28 mouse cellular contexts compared by ENCODE assay signal in the genomic region with DNA sequence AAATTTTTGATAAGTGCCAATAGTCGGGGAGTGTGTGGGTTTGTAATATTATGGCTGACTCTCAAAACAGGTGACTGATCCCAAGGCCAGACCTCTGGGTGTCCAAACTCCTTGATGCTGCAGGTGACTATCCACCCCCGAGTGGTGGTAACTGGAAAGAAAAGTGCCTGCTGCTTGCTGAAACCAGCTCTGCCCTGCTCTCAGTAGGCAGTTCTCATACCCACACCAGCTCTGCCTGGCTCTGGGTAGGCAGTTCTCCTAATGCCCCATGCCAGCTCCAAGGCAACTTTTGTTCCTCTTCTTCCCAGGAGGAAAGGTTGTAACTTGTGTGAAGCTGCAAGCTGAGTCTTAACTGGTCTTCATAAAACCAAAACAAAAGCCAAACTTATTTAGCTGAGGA.
DNase-seq lines count a peak whose midpoint lies in the region; ATAC-seq and TF ChIP-seq lines count a peak whose summit lies in the region.
"Had no signal": no experiment of that assay in that cellular context is flagged by ENCODE, and none has a peak within 500 bp of the region (broad histone marks: within the 10 kb centered on the region; RNA-seq: fewer than 3 reads in every experiment).

No protein-coding gene starts in this region.

- 62% methylated on average over 2 of the region's 2 CpGs for WGBS in hindbrain, embryonic 16.5 days
- 68% methylated on average over 2 of the region's 2 CpGs for WGBS in hindbrain, embryonic 11.5 days
- 55% methylated on average over 2 of the region's 2 CpGs for WGBS in kidney, adult 2 months
- WGBS in kidney, embryonic 15.5 days, result 74% methylated on average over 2 of the region's 2 CpGs

- TF ChIP-seq POLR2A in kidney, adult 2 months (IDR thresholded peaks at IDR 0.05; ENCODE audit: low read depth, low read length), result no peak

- no peak overlapping the region for H3K4me3 ChIP-seq in hindbrain, embryonic 16.5 days (ENCODE audit: low read length)
- no peak overlapping the region for H3K4me3 ChIP-seq in hindbrain, embryonic 11.5 days (ENCODE audit: low read depth, low read length)
- no peak overlapping the region for H3K4me3 ChIP-seq in kidney, adult 2 months (ENCODE audit: insufficient read depth, low read depth, low read length)
- H3K4me3 ChIP-seq in kidney, embryonic 15.5 days (replicated peaks), result no peak overlapping the region
- H3K4me3 ChIP-seq in layer of hippocampus, adult 2 months, result no peak overlapping the region
- H3K4me3 ChIP-seq: embryonic facial prominence, embryonic 10.5 days; embryonic facial prominence, embryonic 13.5 days; erythroblast, embryonic 14.5 days; forebrain, embryonic 12.5 days; forebrain, embryonic 15.5 days; heart, adult 2 months; heart, embryonic 10.5 days; heart, embryonic 13.5 days had no signal

- H3K9ac ChIP-seq in hindbrain, embryonic 16.5 days (ENCODE audit: low read depth, low read length), result no peak overlapping the region
- no peak overlapping the region for H3K9ac ChIP-seq in hindbrain, embryonic 11.5 days (ENCODE audit: low read depth, low read length)
- no peak overlapping the region for H3K9ac ChIP-seq in kidney, embryonic 15.5 days
- H3K9ac ChIP-seq: embryonic facial prominence, embryonic 13.5 days; forebrain, embryonic 12.5 days; forebrain, embryonic 15.5 days; heart, embryonic 13.5 days; hindbrain, embryonic 14.5 days had no signal

- no peak overlapping the region for H3K4me2 ChIP-seq in hindbrain, embryonic 16.5 days (ENCODE audit: low read length)
- H3K4me2 ChIP-seq in hindbrain, embryonic 11.5 days (replicated peaks; ENCODE audit: low read depth, low read length), result no peak overlapping the region
- H3K4me2 ChIP-seq in kidney, embryonic 15.5 days, result no peak overlapping the region
- H3K4me2 ChIP-seq: embryonic facial prominence, embryonic 13.5 days; forebrain, embryonic 12.5 days; forebrain, embryonic 15.5 days; heart, embryonic 13.5 days; hindbrain, embryonic 14.5 days had no signal

- H3K27me3 ChIP-seq in hindbrain, embryonic 16.5 days (replicated peaks; ENCODE audit: control insufficient read depth, insufficient read depth, low read length), result no peaks in the 10 kb centered on the region
- no peaks in the 10 kb centered on the region for H3K27me3 ChIP-seq in hindbrain, embryonic 11.5 days (ENCODE audit: control insufficient read depth, insufficient read depth, low read length)
- no peaks in the 10 kb centered on the region for H3K27me3 ChIP-seq in kidney, adult 2 months (replicated peaks; ENCODE audit: control insufficient read depth, insufficient read depth, low read length)
- H3K27me3 ChIP-seq in kidney, embryonic 15.5 days, result no peaks in the 10 kb centered on the region
- H3K27me3 ChIP-seq: CH12.LX; embryonic facial prominence, embryonic 13.5 days; forebrain, embryonic 12.5 days; forebrain, embryonic 15.5 days; heart, embryonic 13.5 days; Patski had no signal

- peaks cover 6% of the 10 kb centered on the region for H3K4me1 ChIP-seq in hindbrain, embryonic 16.5 days (ENCODE audit: control insufficient read depth, insufficient read depth, low read depth, low read length)
- H3K4me1 ChIP-seq in hindbrain, embryonic 11.5 days (replicated peaks; ENCODE audit: control insufficient read depth, insufficient read depth, low read length), result no peaks in the 10 kb centered on the region
- peaks cover 17% of the 10 kb centered on the region for H3K4me1 ChIP-seq in kidney, adult 2 months (ENCODE audit: control insufficient read depth, insufficient read depth, low read length)
- peaks cover 8% of the 10 kb centered on the region; the same call in 1 of the 2 replicates for H3K4me1 ChIP-seq in kidney, embryonic 15.5 days

- H3K9me3 ChIP-seq in hindbrain, embryonic 16.5 days (ENCODE audit: control insufficient read depth, low read length), result no peaks in the 10 kb centered on the region
- no peaks in the 10 kb centered on the region for H3K9me3 ChIP-seq in hindbrain, embryonic 11.5 days (ENCODE audit: control insufficient read depth, low read length)
- H3K9me3 ChIP-seq in kidney, embryonic 15.5 days (replicated peaks), result no peaks in the 10 kb centered on the region
- H3K9me3 ChIP-seq: embryonic facial prominence, embryonic 10.5 days; embryonic facial prominence, embryonic 13.5 days; forebrain, embryonic 12.5 days; forebrain, embryonic 15.5 days; G1E; heart, embryonic 10.5 days; heart, embryonic 13.5 days had no signal

- H3K36me3 ChIP-seq in hindbrain, embryonic 16.5 days (ENCODE audit: control insufficient read depth, insufficient read depth, low read length), result no peaks in the 10 kb centered on the region
- H3K36me3 ChIP-seq in hindbrain, embryonic 11.5 days (ENCODE audit: control insufficient read depth, insufficient read depth, low read length), result no peaks in the 10 kb centered on the region
- H3K36me3 ChIP-seq in kidney, adult 2 months (ENCODE audit: control insufficient read depth, insufficient read depth, low read length), result no peaks in the 10 kb centered on the region
- no peaks in the 10 kb centered on the region for H3K36me3 ChIP-seq in kidney, embryonic 15.5 days
- H3K36me3 ChIP-seq: embryonic facial prominence, embryonic 10.5 days; embryonic facial prominence, embryonic 13.5 days; forebrain, embryonic 12.5 days; forebrain, embryonic 15.5 days; G1E; heart, embryonic 10.5 days; heart, embryonic 13.5 days had no signal

- no peak for TF ChIP-seq CTCF in kidney, adult 2 months (conservative IDR thresholded peaks at IDR 0.05; ENCODE audit: insufficient read depth, insufficient read length, low read depth, low read length)
- no peak for TF ChIP-seq CTCF in layer of hippocampus, adult 2 months (conservative IDR thresholded peaks at IDR 0.05)

- DNase-seq in hindbrain, embryonic 11.5 days (ENCODE audit: low spot score), result no peak
- DNase-seq in kidney, adult 2 months, result peak; percentile 37
- DNase-seq in layer of hippocampus, adult 2 months (ENCODE audit: low spot score in 2 of 2), result no peak
- no peak for DNase-seq in layer of hippocampus, adult 8-10 months (ENCODE audit: low spot score in 2 of 2)
- peak; percentile 18 for DNase-seq in adipocyte (ENCODE audit: low spot score)
- DNase-seq: adrenal gland, adult 2 months; adrenal gland, postnatal 14 days; B cell, adult 2 months; cerebellum, adult 11 months; cerebellum, adult 2 months; cerebellum, adult 9-11 months; cerebellum, postnatal 25 days; embryo, embryonic 11 days; gastrocnemius, postnatal 25 days; heart, adult 2 months had no signal

- ATAC-seq in hindbrain, embryonic 16.5 days, result peak; percentile 34; the same call in 1 of the 2 replicates
- ATAC-seq in hindbrain, embryonic 11.5 days (ENCODE audit: low FRiP score), result no peak
- ATAC-seq in kidney, embryonic 15.5 days (replicated peaks; ENCODE audit: low FRiP score), result no peak
- ATAC-seq: forebrain, embryonic 15.5 days; Patski had no signal

- no peak overlapping the region for H3K27ac ChIP-seq in hindbrain, embryonic 16.5 days (ENCODE audit: low read depth, low read length)
- no peak overlapping the region for H3K27ac ChIP-seq in hindbrain, embryonic 11.5 days (ENCODE audit: low read depth, low read length)
- H3K27ac ChIP-seq in kidney, adult 2 months (ENCODE audit: insufficient read depth, low read depth, low read length), result no peak overlapping the region
- no peak overlapping the region for H3K27ac ChIP-seq in kidney, embryonic 15.5 days
- H3K27ac ChIP-seq in layer of hippocampus, adult 2 months, result peak overlapping the region; percentile 36; the same call in 1 of the 2 replicates
- H3K27ac ChIP-seq: embryonic facial prominence, embryonic 10.5 days; embryonic facial prominence, embryonic 13.5 days; forebrain, embryonic 12.5 days; forebrain, embryonic 15.5 days; heart, adult 2 months; heart, embryonic 10.5 days; heart, embryonic 13.5 days; hindbrain, embryonic 14.5 days had no signal

Comparison
In these comparisons a context has a peak if more than half of its experiments do, and no peak if none do; other contexts are left out.
1. DNase-seq: peak in kidney, adult 2 months (single experiment) and adipocyte (single experiment); none in hindbrain, embryonic 11.5 days (single experiment), layer of hippocampus, adult 2 months (0 of 2) and layer of hippocampus, adult 8-10 months (0 of 2).